Mouse (Mus musculus): ENCODE results near the gene Kctd17. TPM values are rescaled to one million over a fixed set of nuclear protein-coding genes. Genes with fewer than 3 reads are reported as not detected.

Kctd17 gene
- total RNA-seq, 2 experiments from 2014 or later = 9.5 to 9.6 TPM

- no peak for ATAC-seq (ENCODE audit: poor library complexity, severe bottlenecking)
Observed at GRCm38 (mm10) chr15:78413719-78414117, 14.6 kb upstream of the Kctd17 start.

DNA sequence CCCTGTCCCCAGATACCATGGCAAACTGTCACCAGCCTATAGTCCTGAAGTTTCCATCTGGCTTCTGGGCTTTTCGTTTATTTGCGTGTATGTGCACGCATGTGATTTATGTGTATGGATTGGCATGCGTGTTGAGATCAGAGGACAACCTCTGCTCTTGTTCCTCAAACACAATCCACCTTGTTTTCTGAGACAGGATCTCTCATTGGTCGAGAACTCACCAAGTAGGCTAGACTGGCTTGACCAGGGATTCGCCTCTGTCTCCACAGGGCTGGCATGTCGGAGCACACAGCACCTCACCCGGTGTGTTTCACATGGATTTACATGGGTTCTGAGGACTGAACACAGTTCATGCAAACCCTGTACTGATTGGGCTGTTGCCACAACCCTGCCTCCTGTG lies 14.2 kb upstream of the Kctd17 start:
- ATAC-seq (ENCODE audit: poor library complexity, severe bottlenecking) = no peak

DNA sequence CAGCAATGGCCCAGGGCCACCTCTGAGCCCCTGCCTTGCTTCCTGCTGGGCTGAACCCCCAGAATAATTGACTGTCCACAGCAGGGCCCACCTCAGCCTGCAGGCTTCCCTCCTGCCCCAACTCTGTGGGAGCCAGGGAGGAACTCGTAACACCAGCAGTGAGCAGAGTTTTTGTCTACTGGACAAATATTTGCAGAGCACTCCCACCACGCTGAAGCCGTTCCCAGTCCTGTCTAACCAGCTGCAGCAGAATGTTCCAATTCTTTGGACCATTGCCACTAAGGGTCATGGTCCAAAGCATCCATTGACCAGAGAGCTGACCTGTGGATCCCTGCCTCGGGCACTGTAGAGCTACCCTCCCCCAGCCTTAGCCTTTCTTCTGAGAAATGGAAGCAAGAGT lies 11.4 kb upstream of the Kctd17 start:
- no peak for ATAC-seq (ENCODE audit: poor library complexity, severe bottlenecking)

DNA sequence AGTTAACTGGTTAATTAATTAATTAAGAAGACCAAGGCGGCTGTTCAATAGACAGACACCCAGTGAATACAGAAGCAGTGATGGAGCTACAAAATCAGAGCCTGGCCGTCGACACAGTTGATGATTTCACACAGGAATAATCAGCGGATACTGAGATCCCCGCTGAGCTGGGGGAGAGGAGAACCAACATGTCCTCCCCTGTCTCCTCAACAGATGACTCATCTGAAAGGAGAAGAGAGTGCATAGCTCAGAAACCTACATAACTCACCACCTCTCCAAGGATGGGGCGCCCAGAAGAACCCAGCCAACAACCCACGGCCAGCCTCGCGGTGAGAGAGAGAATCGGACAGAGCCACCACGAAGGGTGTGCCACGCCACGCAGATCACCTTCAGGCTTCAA lies 8.0 kb upstream of the Kctd17 start:
- ATAC-seq (ENCODE audit: poor library complexity, severe bottlenecking) = no peak

GRCm38 (mm10) chr15:78422046-78422956 lies 6.1 kb upstream of the Kctd17 start:
- peak; percentile 78 for ATAC-seq (ENCODE audit: poor library complexity, severe bottlenecking)

- no peak for ATAC-seq (ENCODE audit: poor library complexity, severe bottlenecking)
Observed at GRCm38 (mm10) chr15:78424507-78424906, 3.9 kb upstream of the Kctd17 start.

- no peak for ATAC-seq (ENCODE audit: poor library complexity, severe bottlenecking)
Observed at GRCm38 (mm10) chr15:78425230-78425629, 3.1 kb upstream of the Kctd17 start.

- ATAC-seq (ENCODE audit: poor library complexity, severe bottlenecking) = peak; percentile 23; the same call in 1 of the 2 replicates
Observed at GRCm38 (mm10) chr15:78429139-78429459, 735 bp downstream of the Kctd17 start.

DNA sequence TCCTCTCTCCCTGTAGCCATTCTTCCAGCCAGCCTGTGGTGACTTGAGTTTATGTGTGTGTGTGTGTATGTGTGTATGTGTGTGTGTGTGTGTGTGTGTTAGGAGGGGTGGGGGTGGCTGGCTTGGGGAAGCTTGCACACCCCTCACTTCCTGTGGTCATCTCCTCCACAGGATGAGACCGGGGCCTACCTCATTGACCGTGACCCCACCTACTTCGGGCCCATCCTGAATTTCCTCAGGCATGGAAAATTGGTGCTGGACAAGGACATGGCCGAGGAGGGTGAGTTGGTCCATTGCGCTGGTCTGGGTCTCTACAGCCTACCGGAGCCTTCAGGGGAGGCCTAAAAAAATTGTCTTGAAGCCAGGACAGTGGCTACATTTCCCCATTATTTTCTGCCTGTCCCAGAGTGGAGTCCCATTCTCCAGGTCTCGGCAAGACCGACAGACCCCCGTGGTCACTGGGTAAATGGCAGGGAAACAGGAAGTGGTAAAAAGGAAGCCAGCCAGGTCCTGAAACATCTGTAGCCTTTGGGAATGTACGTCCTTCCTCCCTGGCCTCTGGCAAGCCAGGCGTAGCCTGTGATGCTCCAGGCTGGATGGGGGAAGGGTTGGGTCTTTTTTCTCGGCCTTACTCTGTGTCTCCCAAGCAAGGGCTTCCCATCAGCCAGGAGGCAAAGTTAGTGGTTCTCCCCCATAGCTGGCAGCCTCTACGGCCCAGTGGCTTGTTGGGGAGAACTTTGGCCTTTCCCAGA lies 1.7 kb downstream of the Kctd17 start:
- ATAC-seq (ENCODE audit: poor library complexity, severe bottlenecking) = no peak

- no peak for ATAC-seq (ENCODE audit: poor library complexity, severe bottlenecking)
Observed at GRCm38 (mm10) chr15:78430874-78431273, 2.5 kb downstream of the Kctd17 start.

DNA sequence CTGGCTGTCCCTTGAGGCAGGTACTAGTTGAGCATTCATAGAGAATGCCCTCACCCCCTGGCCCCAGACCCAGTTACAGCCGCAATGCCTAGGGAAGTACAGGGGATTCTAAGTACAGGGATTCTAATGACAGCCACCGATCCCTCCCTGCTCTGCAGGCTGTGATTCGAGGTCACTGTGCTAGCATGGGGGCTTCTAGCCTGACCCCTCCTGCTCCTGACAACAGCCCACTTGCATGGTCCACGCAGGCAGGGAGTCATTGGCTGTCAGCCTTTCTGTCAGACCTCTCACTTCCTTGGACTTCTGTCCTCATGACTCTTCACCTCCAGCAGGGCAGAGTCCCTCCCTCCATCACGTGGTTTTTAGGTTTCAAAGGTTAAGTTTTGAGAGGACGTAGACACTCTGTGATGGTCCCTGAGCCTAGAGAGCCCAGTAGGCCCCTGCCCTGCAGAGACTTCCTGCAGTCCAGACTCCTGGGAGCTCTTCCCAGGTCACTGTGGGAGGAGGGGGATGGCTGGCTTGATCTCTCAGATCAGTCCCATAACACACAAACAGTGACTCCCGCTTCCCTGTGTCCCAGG lies 3.3 kb downstream of the Kctd17 start:
- ATAC-seq (ENCODE audit: poor library complexity, severe bottlenecking) = no peak

- ATAC-seq (ENCODE audit: poor library complexity, severe bottlenecking) = 0 out of 2 replicates have a peak, but pooled peaks have one; percentile 35
Observed at GRCm38 (mm10) chr15:78434896-78435520, 6.6 kb downstream of the Kctd17 start.

GRCm38 (mm10) chr15:78435681-78436080 lies 7.3 kb downstream of the Kctd17 start:
- ATAC-seq (ENCODE audit: poor library complexity, severe bottlenecking) = no peak

DNA sequence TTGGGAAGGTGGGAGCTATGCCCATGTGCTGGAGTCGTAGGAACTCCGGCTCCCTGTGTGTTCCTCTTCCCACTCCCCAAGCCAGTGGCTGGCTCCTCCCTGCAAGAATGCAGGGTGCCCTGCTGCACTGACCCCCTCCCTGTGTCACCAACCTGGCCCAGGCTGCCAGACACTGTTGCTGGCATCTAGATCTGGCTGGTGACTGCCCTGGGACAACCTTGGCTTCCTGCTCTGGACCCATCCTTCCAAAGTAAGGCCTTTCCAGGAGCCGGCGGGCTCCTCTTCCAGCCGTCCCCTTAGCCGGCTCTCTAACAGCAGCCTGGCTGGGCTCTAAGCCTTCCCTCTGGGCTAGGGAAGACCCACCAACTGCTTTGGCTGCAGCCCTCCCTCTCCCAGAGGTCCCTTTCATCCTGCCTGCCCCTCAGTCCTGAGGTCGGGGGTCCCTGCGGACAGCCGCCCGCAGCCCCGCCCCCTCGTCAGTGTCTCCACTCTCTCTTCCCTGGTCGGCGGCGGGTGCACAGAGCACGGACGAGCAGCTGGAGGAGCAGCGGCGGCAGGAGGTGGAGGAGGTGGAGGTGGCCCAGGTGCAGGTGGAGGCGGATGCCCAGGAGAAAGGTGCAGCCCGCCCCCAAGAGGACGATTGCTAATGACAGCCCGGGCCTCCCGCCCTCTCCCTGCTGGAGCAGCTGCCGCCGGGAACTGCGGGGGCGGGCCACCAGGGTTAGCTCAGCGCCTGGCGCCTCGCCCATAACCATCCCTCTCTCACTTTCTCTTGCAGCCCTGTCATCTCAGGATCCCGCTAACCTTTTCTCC lies 8.2 kb downstream of the Kctd17 start:
- no peak for ATAC-seq (ENCODE audit: poor library complexity, severe bottlenecking)

DNA sequence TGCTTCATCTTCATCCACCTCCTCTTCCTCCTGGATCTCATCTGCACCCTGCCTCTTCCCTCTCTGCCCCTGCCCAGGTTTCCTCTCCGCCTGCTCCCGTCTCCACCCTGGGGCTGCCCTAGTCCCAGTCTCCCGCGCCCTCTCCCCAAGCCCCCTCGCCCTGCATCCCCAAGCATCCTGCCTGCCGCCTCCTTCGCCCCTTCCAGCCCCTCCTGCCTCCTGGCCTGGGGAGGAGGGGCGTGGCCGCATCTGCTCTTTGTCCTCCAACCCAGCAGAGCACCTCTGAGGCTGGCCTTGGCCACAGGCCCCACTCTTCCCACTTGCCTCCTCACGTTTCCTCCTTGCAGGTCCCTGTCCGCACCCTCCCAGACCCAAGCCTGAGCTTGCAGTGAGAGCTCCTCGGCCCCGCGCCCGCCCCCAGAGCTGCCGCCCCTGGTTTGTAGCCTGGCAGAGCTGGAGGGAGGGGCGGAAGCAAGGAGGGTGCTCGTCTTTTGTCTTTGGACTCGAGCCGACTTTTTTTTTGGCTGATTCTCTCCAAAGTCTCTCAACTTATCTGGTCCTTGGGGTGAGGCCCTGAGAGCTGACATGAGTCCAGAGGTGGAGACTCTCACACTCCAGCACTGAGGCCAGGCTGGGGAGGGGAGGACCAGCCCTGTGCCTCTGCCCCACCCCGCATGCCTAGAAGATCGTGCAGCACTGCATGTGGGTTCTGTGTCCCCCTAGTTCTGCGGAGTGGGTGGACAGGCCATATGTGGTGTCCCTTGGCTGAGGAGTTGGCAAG lies 9.1 kb downstream of the Kctd17 start:
- no peak for ATAC-seq (ENCODE audit: poor library complexity, severe bottlenecking)

- ATAC-seq (ENCODE audit: poor library complexity, severe bottlenecking) = no peak
Observed at GRCm38 (mm10) chr15:78438018-78438394, 9.6 kb downstream of the Kctd17 start.

- ATAC-seq (ENCODE audit: poor library complexity, severe bottlenecking) = no peak
Observed at GRCm38 (mm10) chr15:78438505-78438904, 10.1 kb downstream of the Kctd17 start.

DNA sequence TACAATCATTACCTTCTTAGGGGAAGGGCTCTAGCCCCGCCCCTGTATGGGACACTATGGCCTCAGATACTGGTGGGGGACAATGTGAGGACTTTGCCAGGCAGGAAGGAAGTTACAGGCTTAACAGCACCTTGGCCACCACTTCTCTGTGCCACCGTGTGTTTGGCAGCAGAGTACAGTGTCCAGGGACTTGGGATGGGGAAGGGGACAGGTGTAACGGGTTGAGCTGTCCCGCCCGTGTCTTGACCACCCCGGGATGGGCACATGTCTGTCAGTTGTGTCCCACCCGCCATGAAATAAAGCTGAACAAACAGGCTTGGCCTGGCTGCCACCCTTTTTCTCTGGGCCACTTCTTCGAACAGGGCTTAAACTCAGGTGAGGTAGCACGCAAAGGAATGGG lies 10.6 kb downstream of the Kctd17 start:
- no peak for ATAC-seq (ENCODE audit: poor library complexity, severe bottlenecking)

DNA sequence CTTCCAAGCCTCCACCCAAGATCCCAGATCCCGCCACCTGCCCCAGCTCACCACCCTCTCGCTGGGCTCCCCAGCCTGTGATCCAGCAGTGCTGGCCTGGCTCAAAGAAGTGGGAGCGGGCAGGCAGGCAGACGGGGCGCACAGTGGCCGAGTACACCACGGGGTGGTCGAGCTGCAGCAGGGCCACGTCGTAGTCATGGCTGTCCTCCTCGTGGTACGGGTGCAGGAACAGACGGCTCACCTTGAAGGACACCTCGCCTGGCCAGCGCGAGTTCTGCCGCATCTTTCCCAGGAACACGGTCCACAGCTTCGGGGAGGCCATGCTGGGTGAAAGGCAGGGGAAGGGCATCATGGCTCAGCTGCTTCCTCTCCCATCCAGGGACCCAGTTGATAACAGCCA lies 13.9 kb downstream of the Kctd17 start:
- no peak for ATAC-seq (ENCODE audit: poor library complexity, severe bottlenecking)

DNA sequence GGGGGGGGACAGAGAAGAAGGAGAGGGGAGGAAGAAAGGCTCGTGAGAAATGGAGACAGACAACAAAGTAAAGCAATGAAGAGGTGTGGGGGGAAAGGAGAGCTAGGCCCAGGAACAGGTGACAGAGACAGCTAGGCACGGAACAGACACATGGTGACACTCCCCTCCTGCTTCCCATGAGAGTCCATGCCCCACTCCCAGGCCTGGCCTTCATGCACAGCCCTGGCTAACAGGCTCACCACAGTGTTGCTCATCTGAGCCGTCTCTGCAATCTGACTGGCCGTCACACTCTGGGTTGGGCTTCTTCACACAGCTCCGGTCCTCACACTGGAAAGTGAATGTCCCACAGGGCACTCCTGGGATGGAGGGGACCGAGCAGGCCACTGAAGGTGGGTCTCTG lies 15.5 kb downstream of the Kctd17 start:
- ATAC-seq (ENCODE audit: poor library complexity, severe bottlenecking) = no peak
